Mouse (Mus musculus) neural tube, embryonic 12.5 days (tissue): ENCODE measurements around the gene Ism1. TPM values are rescaled to one million over a fixed set of nuclear protein-coding genes. Genes with fewer than 3 reads are reported as not detected.
A peak's percentile ranks its signal among the peaks of the same experiment; 100 is the strongest.

Source experiments
- ATAC-seq: fragments of 200-750 bp; cut with Nextera tagmentation; 2 replicates; pipeline ENCODE4 v1.8.0; 2017; ENCODE audit warnings: low read depth, mild to moderate bottlenecking, moderate TSS enrichment, moderate library complexity; ENCODE audit not compliant: low FRiP score
- H3K27ac ChIP-seq: fragments of 300-500 bp; sonication (generic); 2 replicates; pipeline ENCODE4 v1.5.1; 2016
- H3K27me3 ChIP-seq: fragments of 300-500 bp; sonication (generic); replicated peaks from 2 replicates; pipeline ENCODE4 v1.6.1; 2016; ENCODE audit warnings: mild to moderate bottlenecking
- H3K36me3 ChIP-seq: fragments of 300-500 bp; sonication (generic); 2 replicates; pipeline ENCODE4 v1.6.1; 2016; ENCODE audit warnings: mild to moderate bottlenecking
- H3K4me1 ChIP-seq: fragments of 300-500 bp; sonication (generic); 2 replicates; pipeline ENCODE4 v1.6.1; 2016
- H3K4me2 ChIP-seq: fragments of 300-500 bp; sonication (generic); replicated peaks from 2 replicates; pipeline ENCODE4 v1.6.1; 2016; ENCODE audit warnings: mild to moderate bottlenecking
- H3K4me3 ChIP-seq: fragments of 300-500 bp; sonication (generic); 2 replicates; pipeline ENCODE4 v1.5.1; 2016
- H3K9ac ChIP-seq: fragments of 300-500 bp; sonication (generic); 2 replicates; pipeline ENCODE4 v1.6.1; 2016; ENCODE audit warnings: mild to moderate bottlenecking
- H3K9me3 ChIP-seq: fragments of 300-500 bp; sonication (generic); 2 replicates; pipeline ENCODE4 v1.6.1; 2016; ENCODE audit warnings: mild to moderate bottlenecking
- WGBS: fragments of 180-500 bp; shearing (Covaris S2); methylation state at CpG from one replicate; pipeline ENCODE4 v1.1.7; 2016; 5-methylcytosine and 5-hydroxymethylcytosine counted together
- polyA plus RNA-seq: library from polyadenylated mRNA; unstranded; fragments of >200 nt; fragmentation: Nextera tagmentation; extraction: Ambion mirVana; gene quantifications from 2 replicates; pipeline ENCODE4 v1.2.1, GENCODE M21; 2016

Gene Ism1
- polyA plus RNA-seq, 1 experiment from 2014 or later = 2.2 TPM

DNA sequence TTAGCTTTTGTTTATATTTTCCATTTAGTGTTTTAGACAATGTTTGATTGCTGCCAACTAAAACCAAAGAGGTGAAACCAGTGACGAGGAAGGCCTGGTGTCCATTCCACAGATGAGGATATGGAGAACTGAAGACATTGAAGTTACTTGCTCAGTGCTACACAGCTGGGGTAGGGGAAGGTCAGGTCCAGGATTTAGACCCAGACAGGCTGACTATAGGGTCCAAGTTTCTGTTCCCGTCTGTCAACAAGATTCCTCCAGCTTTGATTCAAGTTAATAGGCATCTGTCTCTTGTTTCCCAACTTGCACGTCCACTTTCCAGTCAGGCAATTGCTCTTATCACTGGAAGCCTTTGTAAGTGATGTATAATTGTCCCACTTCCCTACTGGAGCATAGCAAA is 4.6 kb downstream of the Ism1 start:
- H3K4me3 ChIP-seq = no peak overlapping the region
- WGBS = 73% methylated on average over 3 of the region's 3 CpGs
- H3K4me1 ChIP-seq = peaks cover 2% of the 10 kb centered on the region
- no peak overlapping the region for H3K9ac ChIP-seq
- no peaks in the 10 kb centered on the region for H3K9me3 ChIP-seq
- H3K27ac ChIP-seq = no peak overlapping the region
- peaks cover 6% of the 10 kb centered on the region; the same call in 1 of the 2 replicates for H3K27me3 ChIP-seq
- no peak overlapping the region for H3K4me2 ChIP-seq
- no peaks in the 10 kb centered on the region for H3K36me3 ChIP-seq
- ATAC-seq = no peak

DNA sequence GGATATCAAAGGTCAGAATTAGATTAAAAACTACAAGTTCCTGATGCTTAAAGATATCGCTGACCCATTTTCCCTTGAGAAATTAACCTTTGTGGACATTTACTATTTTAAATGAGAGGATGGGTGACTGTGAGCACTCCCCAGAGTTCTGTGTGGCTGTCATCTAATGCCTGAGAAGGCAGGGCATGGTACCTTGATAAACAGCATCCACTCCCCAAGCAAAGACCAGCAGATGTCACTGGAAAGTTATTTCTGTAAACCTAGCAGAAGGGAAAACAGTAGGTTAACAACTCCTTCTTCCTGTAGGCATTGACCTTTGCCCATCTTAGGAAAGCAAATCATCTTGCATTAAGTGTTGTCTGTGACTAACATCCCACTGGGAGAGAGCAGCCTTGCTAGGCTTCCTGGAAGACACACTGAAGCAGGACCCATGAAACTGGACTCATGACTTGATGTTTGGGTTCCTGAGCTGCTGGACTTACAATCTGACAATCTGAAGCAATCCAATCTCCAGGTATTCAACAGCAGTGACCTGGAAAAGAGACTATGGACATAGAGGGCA is 11.5 kb downstream of the Ism1 start:
- H3K9me3 ChIP-seq = no peaks in the 10 kb centered on the region
- no peak overlapping the region for H3K4me3 ChIP-seq
- H3K36me3 ChIP-seq = no peaks in the 10 kb centered on the region
- H3K4me2 ChIP-seq = no peak overlapping the region
- ATAC-seq = no peak
- H3K27me3 ChIP-seq = no peaks in the 10 kb centered on the region
- no peak overlapping the region for H3K9ac ChIP-seq
- WGBS = 92% methylated on average over 1 of the region's 1 CpGs
- H3K27ac ChIP-seq = no peak overlapping the region
- H3K4me1 ChIP-seq = no peaks in the 10 kb centered on the region

DNA sequence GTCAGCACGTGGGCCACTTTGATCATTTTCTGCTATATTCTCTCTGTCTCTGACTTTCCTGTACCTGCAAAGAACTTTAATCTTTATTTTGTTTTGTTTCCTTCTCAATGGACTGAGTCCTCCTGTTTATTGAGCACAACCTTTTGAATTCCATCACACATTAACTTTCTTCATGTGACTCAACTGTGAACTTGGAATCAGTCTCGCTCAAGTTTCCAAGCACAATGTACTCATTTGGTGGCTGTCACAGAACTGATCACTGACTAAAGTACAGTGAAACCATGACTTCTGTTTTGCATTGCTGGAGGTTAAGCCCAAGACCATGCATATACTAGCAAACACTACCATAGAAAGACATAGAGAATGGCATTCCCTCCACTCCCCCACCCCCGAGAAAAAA is 15.5 kb downstream of the Ism1 start:
- no peaks in the 10 kb centered on the region for H3K9me3 ChIP-seq
- no peaks in the 10 kb centered on the region for H3K4me1 ChIP-seq
- H3K9ac ChIP-seq = no peak overlapping the region
- H3K4me2 ChIP-seq = no peak overlapping the region
- ATAC-seq = no peak
- H3K27me3 ChIP-seq = no peaks in the 10 kb centered on the region
- H3K4me3 ChIP-seq = no peak overlapping the region
- 87% methylated on average over 3 of the region's 3 CpGs for WGBS
- no peaks in the 10 kb centered on the region for H3K36me3 ChIP-seq
- no peak overlapping the region for H3K27ac ChIP-seq

DNA sequence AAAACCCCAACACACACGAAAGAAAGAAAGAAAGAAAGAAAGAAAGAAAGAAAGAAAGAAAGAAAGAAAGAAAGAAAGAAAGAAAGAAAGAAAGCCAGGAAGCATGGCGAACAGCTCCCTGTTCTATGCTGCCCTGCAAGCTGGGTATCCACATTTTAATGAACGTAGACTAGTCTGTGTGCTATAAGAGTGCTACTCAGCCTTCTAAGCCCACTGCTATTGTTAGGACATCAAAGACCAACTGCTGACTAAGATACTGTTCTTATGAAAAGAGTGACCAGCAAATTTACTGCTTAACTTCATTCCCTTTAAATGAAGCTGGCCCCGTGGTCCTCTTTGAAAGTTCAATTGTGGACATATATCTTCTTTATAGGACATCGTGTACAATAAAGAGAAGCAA is 16.7 kb downstream of the Ism1 start:
- Histone ChIP-seq H3K9me3 (no peaks in the 10 kb centered on the region), H3K4me2 (no peak overlapping the region), H3K4me1 (no peaks in the 10 kb centered on the region), H3K9ac (no peak overlapping the region), H3K27me3 (no peaks in the 10 kb centered on the region), H3K27ac (no peak overlapping the region), H3K36me3 (no peaks in the 10 kb centered on the region), H3K4me3 (no peak overlapping the region)
- WGBS = 23% methylated on average over 5 of the region's 5 CpGs
- peak; percentile 75; the same call in 1 of the 2 replicates for ATAC-seq

DNA sequence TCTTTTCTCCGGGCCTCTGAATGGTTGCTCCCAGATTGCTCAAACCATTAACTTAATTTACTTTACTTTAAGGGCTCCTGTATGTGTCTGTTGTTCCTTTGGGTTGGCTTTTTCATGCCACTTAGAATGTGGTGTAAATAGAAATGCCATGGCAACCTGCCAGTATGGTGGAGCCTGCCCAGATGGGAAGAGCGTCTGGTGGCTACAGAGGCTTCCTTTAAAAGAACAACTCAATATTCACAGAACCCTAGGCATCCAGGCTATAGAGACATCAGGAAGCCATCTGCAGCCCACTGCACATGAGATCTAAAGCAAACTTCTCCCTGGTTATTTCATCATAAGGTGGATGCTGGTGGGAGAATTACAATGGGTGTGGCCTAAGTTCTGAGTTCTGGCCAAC is 18.6 kb downstream of the Ism1 start:
- Histone ChIP-seq H3K9me3 (peaks cover 8% of the 10 kb centered on the region; the same call in 1 of the 2 replicates), H3K4me1 (no peaks in the 10 kb centered on the region), H3K27me3 (no peaks in the 10 kb centered on the region), H3K36me3 (no peaks in the 10 kb centered on the region), H3K9ac (no peak overlapping the region), H3K4me2 (no peak overlapping the region), H3K27ac (no peak overlapping the region), H3K4me3 (no peak overlapping the region)
- ATAC-seq = peak; percentile 55
- WGBS = 23% methylated on average over 2 of the region's 2 CpGs

DNA sequence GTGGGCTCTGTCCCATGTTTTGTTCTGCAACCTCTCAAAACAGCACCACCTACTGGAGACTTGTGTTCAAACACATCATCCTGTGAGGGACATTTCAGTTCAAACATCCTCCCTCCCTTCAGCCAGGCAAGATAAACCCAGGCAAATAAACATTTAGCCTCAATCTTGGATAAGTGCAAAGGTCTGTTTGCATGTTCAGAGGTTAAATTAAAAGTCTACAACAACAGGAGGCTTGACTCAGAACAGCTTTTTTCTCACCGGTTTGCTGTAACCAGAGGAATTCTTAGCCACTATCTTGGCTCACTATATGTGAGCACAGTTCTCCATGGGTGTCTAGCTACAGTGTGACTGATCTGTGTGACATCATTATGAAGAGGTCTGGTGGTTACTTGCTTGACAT is 22.6 kb downstream of the Ism1 start:
- Histone ChIP-seq H3K4me1 (no peaks in the 10 kb centered on the region), H3K27me3 (no peaks in the 10 kb centered on the region), H3K36me3 (no peaks in the 10 kb centered on the region), H3K4me3 (no peak overlapping the region), H3K4me2 (no peak overlapping the region), H3K9me3 (peaks cover 8% of the 10 kb centered on the region; the same call in 1 of the 2 replicates), H3K27ac (no peak overlapping the region), H3K9ac (no peak overlapping the region)
- no peak for ATAC-seq
- 98% methylated on average over 1 of the region's 1 CpGs for WGBS

DNA sequence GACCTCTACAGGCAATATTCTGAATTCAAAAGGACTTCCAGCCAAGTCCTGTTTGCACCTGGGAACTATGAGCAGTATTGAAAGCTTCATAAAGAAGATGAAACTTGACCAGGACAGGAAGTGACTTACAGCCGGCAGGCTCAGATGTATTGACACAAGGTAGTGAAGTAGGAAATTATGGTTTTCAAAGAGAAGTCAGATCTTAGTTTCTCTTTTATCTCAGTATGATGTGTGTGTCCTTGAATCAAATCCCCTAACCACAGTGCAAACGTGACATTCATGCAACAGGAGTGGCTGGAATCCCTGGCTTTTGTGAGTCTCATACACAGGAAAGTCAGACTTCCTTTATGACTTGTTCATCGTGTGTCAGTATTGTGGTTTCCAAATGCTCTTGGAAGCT is 27.0 kb downstream of the Ism1 start:
- 82% methylated on average over 3 of the region's 3 CpGs for WGBS
- Histone ChIP-seq H3K4me2 (no peak overlapping the region), H3K9ac (no peak overlapping the region), H3K4me3 (no peak overlapping the region), H3K27me3 (no peaks in the 10 kb centered on the region), H3K9me3 (peaks cover 8% of the 10 kb centered on the region; the same call in 1 of the 2 replicates), H3K4me1 (no peaks in the 10 kb centered on the region), H3K27ac (no peak overlapping the region), H3K36me3 (no peaks in the 10 kb centered on the region)
- no peak for ATAC-seq

DNA sequence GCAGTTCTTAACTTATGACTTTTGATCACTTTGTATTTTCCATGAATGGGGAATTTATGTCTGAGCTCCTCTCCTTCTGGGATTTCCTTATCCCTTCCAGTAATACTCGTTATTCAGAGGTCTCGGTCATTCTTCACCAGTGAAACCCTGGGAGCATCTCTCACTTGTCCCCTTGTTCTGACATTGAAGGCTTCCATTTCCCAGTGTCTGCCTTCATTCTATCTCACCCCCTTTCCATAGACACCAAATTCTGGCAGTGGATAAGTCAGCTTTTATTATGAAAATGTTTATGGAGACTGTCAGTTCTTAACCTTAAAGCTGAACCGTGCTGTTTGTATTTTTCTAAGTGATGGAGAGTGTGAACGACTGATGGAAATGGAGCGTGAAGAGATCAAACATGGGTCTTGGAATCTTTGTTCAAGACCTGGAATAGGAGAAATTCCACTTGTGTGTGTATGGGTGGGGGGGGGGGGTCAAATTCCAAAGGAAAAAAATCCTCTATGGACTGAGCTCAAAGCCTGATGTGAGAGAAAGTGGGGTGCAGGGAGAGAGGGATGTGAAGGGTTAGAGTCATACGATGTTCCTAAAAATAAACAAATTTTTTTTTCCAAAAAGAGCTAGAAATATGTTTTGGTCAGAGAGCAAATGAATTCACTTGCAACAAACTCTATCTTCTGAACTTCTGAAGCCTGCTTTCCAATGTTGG is 30.4 kb downstream of the Ism1 start:
- H3K27ac ChIP-seq = no peak overlapping the region
- H3K4me3 ChIP-seq = no peak overlapping the region
- no peak overlapping the region for H3K4me2 ChIP-seq
- no peaks in the 10 kb centered on the region for H3K9me3 ChIP-seq
- H3K36me3 ChIP-seq = no peaks in the 10 kb centered on the region
- no peak overlapping the region for H3K9ac ChIP-seq
- 0 out of 2 replicates have a peak, but pooled peaks cover 3% of the 10 kb centered on the region for H3K4me1 ChIP-seq
- H3K27me3 ChIP-seq = no peaks in the 10 kb centered on the region
- 67% methylated on average over 6 of the region's 6 CpGs for WGBS
- no peak for ATAC-seq

DNA sequence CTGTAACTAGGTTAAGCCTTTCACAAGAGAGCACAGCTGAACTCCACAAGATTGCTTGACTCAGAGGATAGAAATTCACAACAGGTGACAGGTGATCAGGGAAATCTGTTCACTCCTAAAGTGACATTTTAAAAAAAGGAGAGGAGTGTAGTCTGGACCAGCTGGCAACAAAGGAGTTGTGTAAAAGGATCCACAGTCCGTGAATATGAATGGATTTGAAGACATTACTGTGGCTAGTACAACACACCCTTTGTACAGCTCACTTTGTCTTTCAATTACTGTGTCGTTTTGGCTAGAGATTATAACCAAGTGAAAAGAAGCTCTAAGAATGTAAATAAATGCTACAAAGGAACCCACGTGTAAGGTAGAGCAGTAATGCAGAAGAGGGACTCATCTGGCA is 33.7 kb downstream of the Ism1 start:
- H3K36me3 ChIP-seq = no peaks in the 10 kb centered on the region
- no peaks in the 10 kb centered on the region for H3K27me3 ChIP-seq
- peak; percentile 60; the same call in 1 of the 2 replicates for ATAC-seq
- no peaks in the 10 kb centered on the region for H3K9me3 ChIP-seq
- no peak overlapping the region for H3K9ac ChIP-seq
- H3K4me3 ChIP-seq = no peak overlapping the region
- no peak overlapping the region for H3K27ac ChIP-seq
- WGBS = 26% methylated on average over 3 of the region's 3 CpGs
- H3K4me1 ChIP-seq = 0 out of 2 replicates have a peak, but pooled peaks cover 3% of the 10 kb centered on the region
- H3K4me2 ChIP-seq = no peak overlapping the region

DNA sequence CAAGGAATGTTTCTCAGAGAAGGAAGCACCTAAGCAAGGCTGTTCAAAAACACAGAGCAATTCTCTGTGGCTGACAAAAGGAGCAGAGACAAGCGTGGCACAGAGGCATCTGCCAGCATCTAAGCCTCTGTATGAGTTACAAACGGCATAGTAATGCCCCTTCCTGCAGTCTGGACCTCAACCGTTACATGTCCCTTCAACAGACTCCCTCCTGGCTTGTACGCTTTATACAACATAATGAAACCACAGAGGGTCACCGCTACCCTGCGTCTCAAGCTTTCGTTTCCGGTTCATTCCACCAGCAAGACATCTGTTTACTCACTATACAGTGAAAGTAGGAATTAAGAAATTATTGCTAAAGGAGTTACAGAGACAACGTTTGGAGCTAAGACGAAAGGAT is 34.1 kb downstream of the Ism1 start:
- H3K9ac ChIP-seq = no peak overlapping the region
- 67% methylated on average over 10 of the region's 10 CpGs for WGBS
- 0 out of 2 replicates have a peak, but pooled peaks cover 3% of the 10 kb centered on the region for H3K4me1 ChIP-seq
- no peak overlapping the region for H3K27ac ChIP-seq
- no peaks in the 10 kb centered on the region for H3K9me3 ChIP-seq
- ATAC-seq = peak; percentile 49
- no peaks in the 10 kb centered on the region for H3K36me3 ChIP-seq
- H3K27me3 ChIP-seq = no peaks in the 10 kb centered on the region
- no peak overlapping the region for H3K4me2 ChIP-seq
- H3K4me3 ChIP-seq = no peak overlapping the region

DNA sequence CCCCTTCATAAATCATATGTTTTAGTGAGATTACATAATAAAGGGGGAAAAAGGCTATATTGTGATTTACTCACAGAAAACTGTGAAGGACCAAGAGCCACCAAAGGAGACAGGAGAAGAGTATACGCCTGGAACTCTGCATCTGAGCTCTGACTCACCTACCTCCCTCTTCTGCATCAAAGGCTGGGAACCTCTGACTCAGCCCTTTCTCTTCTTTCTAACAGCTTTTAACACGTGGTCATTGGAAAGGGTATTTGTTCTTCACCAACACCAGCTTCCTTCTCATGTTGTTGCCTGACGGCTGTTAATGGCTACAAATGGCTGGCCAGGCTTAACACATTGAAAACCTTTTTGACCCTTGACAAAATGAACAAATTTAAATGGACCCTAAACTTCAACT is 36.2 kb downstream of the Ism1 start:
- H3K36me3 ChIP-seq = no peaks in the 10 kb centered on the region
- 64% methylated on average over 3 of the region's 3 CpGs for WGBS
- no peaks in the 10 kb centered on the region for H3K9me3 ChIP-seq
- no peak for ATAC-seq
- H3K4me3 ChIP-seq = no peak overlapping the region
- no peaks in the 10 kb centered on the region for H3K27me3 ChIP-seq
- H3K4me2 ChIP-seq = no peak overlapping the region
- 0 out of 2 replicates have a peak, but pooled peaks cover 3% of the 10 kb centered on the region for H3K4me1 ChIP-seq
- no peak overlapping the region for H3K9ac ChIP-seq
- no peak overlapping the region for H3K27ac ChIP-seq

DNA sequence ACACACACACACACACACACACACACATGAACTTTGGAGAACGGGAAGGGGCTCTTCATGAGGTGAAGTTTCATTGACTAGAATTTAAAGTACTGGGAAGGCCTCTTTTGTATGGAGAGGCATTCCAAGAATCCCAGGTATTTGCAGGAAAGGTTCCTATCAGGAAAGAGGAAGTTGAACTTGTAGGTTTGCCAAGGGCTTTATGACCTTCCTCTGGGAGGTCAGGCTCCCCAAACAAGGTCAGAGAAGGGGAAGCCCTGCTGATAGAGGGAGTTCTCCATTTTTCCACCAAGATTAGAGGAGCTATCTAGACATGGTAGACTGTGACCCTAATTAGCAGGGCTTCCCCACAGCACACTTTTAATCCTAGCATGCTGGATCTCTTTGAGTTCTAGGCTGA is 39.8 kb downstream of the Ism1 start:
- Histone ChIP-seq H3K4me1 (no peaks in the 10 kb centered on the region), H3K9ac (no peak overlapping the region), H3K9me3 (no peaks in the 10 kb centered on the region), H3K27ac (no peak overlapping the region), H3K27me3 (no peaks in the 10 kb centered on the region), H3K4me3 (no peak overlapping the region), H3K36me3 (no peaks in the 10 kb centered on the region), H3K4me2 (no peak overlapping the region)
- ATAC-seq = no peak
- 74% methylated on average over 1 of the region's 1 CpGs for WGBS

DNA sequence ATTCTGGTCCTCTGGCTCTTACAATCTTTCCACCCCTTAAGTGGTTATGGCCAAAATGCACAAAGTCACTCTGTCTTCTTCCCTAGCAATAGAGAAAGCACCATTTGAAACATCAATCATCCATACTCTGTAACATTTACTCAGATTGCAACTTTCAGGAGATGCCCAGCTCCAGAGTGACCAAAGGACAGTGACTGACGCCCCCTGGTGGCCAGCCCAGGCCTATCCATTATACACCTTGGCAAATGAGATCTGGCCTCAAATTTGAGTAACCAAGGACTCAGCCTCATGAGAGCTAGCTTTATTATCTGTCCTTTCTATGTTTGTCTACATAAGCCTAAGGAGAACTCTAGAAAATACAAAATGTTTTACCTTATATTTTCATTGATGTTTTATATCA is 44.7 kb downstream of the Ism1 start:
- peak; percentile 78 for ATAC-seq
- Histone ChIP-seq H3K4me1 (no peaks in the 10 kb centered on the region), H3K27me3 (no peaks in the 10 kb centered on the region), H3K36me3 (no peaks in the 10 kb centered on the region), H3K4me3 (no peak overlapping the region), H3K9me3 (no peaks in the 10 kb centered on the region), H3K27ac (no peak overlapping the region), H3K4me2 (no peak overlapping the region), H3K9ac (no peak overlapping the region)
- WGBS = 3% methylated on average over 1 of the region's 1 CpGs
